Mouse (Mus musculus) kidney, embryonic 15.5 days (tissue): Measurements from ENCODE around the gene Palld. TPM values are rescaled to one million over a fixed set of nuclear protein-coding genes. Genes with fewer than 3 reads are reported as not detected.

Experiments
- ATAC-seq: fragments of 200-750 bp; cut with Nextera tagmentation; replicated peaks from 2 replicates; pipeline ENCODE4 v1.8.0; 2017; ENCODE audit warnings: moderate TSS enrichment; ENCODE audit not compliant: low FRiP score
- H3K27ac ChIP-seq: fragments of 300-500 bp; sonication (generic); 2 replicates; pipeline ENCODE4 v1.5.1; 2015; ENCODE audit warnings: mild to moderate bottlenecking, inconsistent platforms
- H3K27me3 ChIP-seq: fragments of 300-500 bp; sonication (generic); 2 replicates; pipeline ENCODE4 v1.6.1; 2015; ENCODE audit warnings: inconsistent platforms
- H3K36me3 ChIP-seq: fragments of 300-500 bp; sonication (generic); 2 replicates; pipeline ENCODE4 v1.6.1; 2015; ENCODE audit warnings: inconsistent platforms
- H3K4me1 ChIP-seq: fragments of 300-500 bp; sonication (generic); 2 replicates; pipeline ENCODE4 v1.6.1; 2015; ENCODE audit warnings: inconsistent platforms
- H3K4me2 ChIP-seq: fragments of 300-500 bp; sonication (generic); 2 replicates; pipeline ENCODE4 v1.6.1; 2015; ENCODE audit warnings: moderate library complexity, mild to moderate bottlenecking, inconsistent platforms
- H3K4me3 ChIP-seq: fragments of 300-500 bp; sonication (generic); replicated peaks from 2 replicates; pipeline ENCODE4 v1.5.1; 2015; ENCODE audit warnings: mild to moderate bottlenecking, inconsistent platforms
- H3K9ac ChIP-seq: fragments of 300-500 bp; sonication (generic); 2 replicates; pipeline ENCODE4 v1.6.1; 2015; ENCODE audit warnings: mild to moderate bottlenecking, inconsistent platforms
- H3K9me3 ChIP-seq: fragments of 300-500 bp; sonication (generic); replicated peaks from 2 replicates; pipeline ENCODE4 v1.6.1; 2016; ENCODE audit warnings: inconsistent platforms
- WGBS: fragments of 180-500 bp; shearing (Covaris S2); methylation state at CpG from one replicate; pipeline ENCODE4 v1.1.7; 2015; ENCODE audit warnings: mixed read lengths; 5-methylcytosine and 5-hydroxymethylcytosine counted together
- polyA plus RNA-seq: library from polyadenylated mRNA; unstranded; fragments of >200 nt; fragmentation: Nextera tagmentation; extraction: Ambion mirVana; gene quantifications from 2 replicates; pipeline ENCODE4 v1.2.1, GENCODE M21; 2015

Gene Palld
- polyA plus RNA-seq, 1 experiment from 2014 or later: 76.7 TPM

GRCm38 (mm10) chr8:61664162-61664561 is 238.3 kb downstream of the Palld start:
- H3K4me3 ChIP-seq: no peak overlapping the region

GRCm38 (mm10) chr8:61662829-61663228 is 239.7 kb downstream of the Palld start:
- no peak overlapping the region for H3K27ac ChIP-seq
- 80% methylated on average over 4 of the region's 4 CpGs for WGBS
- no peak for ATAC-seq

More at GRCm38 (mm10) chr8:61664162-61664561, 238.3 kb downstream of the Palld start:
- Histone ChIP-seq H3K27me3 (no peaks in the 10 kb centered on the region), H3K4me1 (peaks cover 15% of the 10 kb centered on the region), H3K9ac (no peak overlapping the region), H3K36me3 (no peaks in the 10 kb centered on the region), H3K9me3 (no peaks in the 10 kb centered on the region), H3K27ac (no peak overlapping the region), H3K4me2 (no peak overlapping the region)
- no peak for ATAC-seq
- 89% methylated on average over 6 of the region's 6 CpGs for WGBS

GRCm38 (mm10) chr8:61661611-61662010 is 240.9 kb downstream of the Palld start:
- Histone ChIP-seq H3K4me1 (peaks cover 15% of the 10 kb centered on the region), H3K27me3 (no peaks in the 10 kb centered on the region), H3K27ac (no peak overlapping the region), H3K9me3 (no peaks in the 10 kb centered on the region), H3K9ac (no peak overlapping the region), H3K36me3 (no peaks in the 10 kb centered on the region), H3K4me3 (no peak overlapping the region), H3K4me2 (no peak overlapping the region)
- WGBS: 83% methylated on average over 5 of the region's 5 CpGs
- ATAC-seq: no peak

More at GRCm38 (mm10) chr8:61662829-61663228, 239.7 kb downstream of the Palld start:
- H3K27me3 ChIP-seq: no peaks in the 10 kb centered on the region
- H3K4me3 ChIP-seq: no peak overlapping the region
- no peak overlapping the region for H3K4me2 ChIP-seq
- H3K36me3 ChIP-seq: no peaks in the 10 kb centered on the region
- no peaks in the 10 kb centered on the region for H3K9me3 ChIP-seq
- H3K9ac ChIP-seq: no peak overlapping the region
- H3K4me1 ChIP-seq: peaks cover 15% of the 10 kb centered on the region

- Histone ChIP-seq H3K36me3 (no peaks in the 10 kb centered on the region), H3K9ac (no peak overlapping the region), H3K27ac (no peak overlapping the region), H3K27me3 (no peaks in the 10 kb centered on the region), H3K4me2 (no peak overlapping the region), H3K4me3 (no peak overlapping the region), H3K9me3 (no peaks in the 10 kb centered on the region), H3K4me1 (peaks cover 13% of the 10 kb centered on the region)
- no peak for ATAC-seq
- WGBS: 90% methylated on average over 5 of the region's 5 CpGs
Measured at GRCm38 (mm10) chr8:61660961-61661360, 241.5 kb downstream of the Palld start.

- 71% methylated on average over 6 of the region's 6 CpGs for WGBS
- ATAC-seq: no peak
- H3K4me2 ChIP-seq: no peak overlapping the region
Measured at GRCm38 (mm10) chr8:61651955-61652354, 250.5 kb downstream of the Palld start.

GRCm38 (mm10) chr8:61646195-61646835 is 256.2 kb downstream of the Palld start:
- 48% methylated on average over 8 of the region's 8 CpGs for WGBS
- H3K4me2 ChIP-seq: no peak overlapping the region
- no peak overlapping the region for H3K4me3 ChIP-seq
- H3K9ac ChIP-seq: no peak overlapping the region
- H3K27ac ChIP-seq: 0 out of 2 replicates have a peak overlapping the region, but pooled peaks have one; percentile 5
- no peaks in the 10 kb centered on the region for H3K36me3 ChIP-seq
- H3K9me3 ChIP-seq: no peaks in the 10 kb centered on the region
- H3K4me1 ChIP-seq: peaks cover 9% of the 10 kb centered on the region; the same call in 1 of the 2 replicates
- no peaks in the 10 kb centered on the region for H3K27me3 ChIP-seq
- 0 out of 2 replicates have a peak, but pooled peaks have one; percentile 29 for ATAC-seq

More at GRCm38 (mm10) chr8:61651955-61652354, 250.5 kb downstream of the Palld start:
- Histone ChIP-seq H3K27me3 (no peaks in the 10 kb centered on the region), H3K27ac (no peak overlapping the region), H3K9ac (no peak overlapping the region), H3K36me3 (no peaks in the 10 kb centered on the region), H3K4me3 (no peak overlapping the region), H3K4me1 (no peaks in the 10 kb centered on the region), H3K9me3 (no peaks in the 10 kb centered on the region)

- Histone ChIP-seq H3K9me3 (no peaks in the 10 kb centered on the region), H3K27me3 (no peaks in the 10 kb centered on the region), H3K27ac (no peak overlapping the region), H3K4me3 (no peak overlapping the region), H3K36me3 (no peaks in the 10 kb centered on the region), H3K4me2 (no peak overlapping the region), H3K9ac (no peak overlapping the region), H3K4me1 (peaks cover 9% of the 10 kb centered on the region; the same call in 1 of the 2 replicates)
- WGBS: 78% methylated on average over 6 of the region's 6 CpGs
- 0 out of 2 replicates have a peak, but pooled peaks have one; percentile 43 for ATAC-seq
Measured at GRCm38 (mm10) chr8:61645642-61646041, 256.8 kb downstream of the Palld start.

- no peaks in the 10 kb centered on the region for H3K36me3 ChIP-seq
- H3K4me2 ChIP-seq: no peak overlapping the region
- no peaks in the 10 kb centered on the region for H3K9me3 ChIP-seq
- 67% methylated on average over 3 of the region's 3 CpGs for whole genome bisulfite sequencing
- no peak for ATAC-seq
- no peak overlapping the region for H3K27ac ChIP-seq
- H3K4me1 ChIP-seq: peaks cover 16% of the 10 kb centered on the region
- no peak overlapping the region for H3K4me3 ChIP-seq
- H3K9ac ChIP-seq: no peak overlapping the region
- no peaks in the 10 kb centered on the region for H3K27me3 ChIP-seq
Measured at GRCm38 (mm10) chr8:61643215-61643614, 259.3 kb downstream of the Palld start.

- Histone ChIP-seq H3K36me3 (no peaks in the 10 kb centered on the region), H3K4me1 (peaks cover 16% of the 10 kb centered on the region), H3K4me3 (no peak overlapping the region), H3K9ac (no peak overlapping the region), H3K9me3 (no peaks in the 10 kb centered on the region), H3K27me3 (no peaks in the 10 kb centered on the region), H3K27ac (0 out of 2 replicates have a peak overlapping the region, but pooled peaks have one; percentile 13), H3K4me2 (no peak overlapping the region)
- no peak for ATAC-seq
- WGBS: 63% methylated on average over 4 of the region's 4 CpGs
Measured at GRCm38 (mm10) chr8:61642358-61642847, 260.1 kb downstream of the Palld start.

GRCm38 (mm10) chr8:61639596-61639995 is 262.9 kb downstream of the Palld start:
- H3K27me3 ChIP-seq: no peaks in the 10 kb centered on the region
- peak overlapping the region; percentile 20; the same call in 1 of the 2 replicates for H3K27ac ChIP-seq
- no peaks in the 10 kb centered on the region for H3K36me3 ChIP-seq
- H3K9ac ChIP-seq: no peak overlapping the region
- 45% methylated on average over 2 of the region's 2 CpGs for WGBS
- H3K4me3 ChIP-seq: no peak overlapping the region
- no peaks in the 10 kb centered on the region for H3K9me3 ChIP-seq
- peak; percentile 15; the same call in 1 of the 2 replicates for ATAC-seq
- no peak overlapping the region for H3K4me2 ChIP-seq
- H3K4me1 ChIP-seq: peaks cover 15% of the 10 kb centered on the region

GRCm38 (mm10) chr8:61639008-61639407 is 263.5 kb downstream of the Palld start:
- ATAC-seq: peak; percentile 42
- Histone ChIP-seq H3K36me3 (no peaks in the 10 kb centered on the region), H3K9me3 (no peaks in the 10 kb centered on the region), H3K4me2 (no peak overlapping the region), H3K9ac (no peak overlapping the region), H3K4me1 (peaks cover 15% of the 10 kb centered on the region), H3K4me3 (no peak overlapping the region), H3K27ac (peak overlapping the region; percentile 43; the same call in 1 of the 2 replicates), H3K27me3 (no peaks in the 10 kb centered on the region)
- 36% methylated on average over 3 of the region's 3 CpGs for WGBS

GRCm38 (mm10) chr8:61637736-61638135 is 264.8 kb downstream of the Palld start:
- H3K9me3 ChIP-seq: no peaks in the 10 kb centered on the region
- H3K4me3 ChIP-seq: no peak overlapping the region
- no peaks in the 10 kb centered on the region for H3K36me3 ChIP-seq
- H3K9ac ChIP-seq: no peak overlapping the region
- peaks cover 14% of the 10 kb centered on the region for H3K4me1 ChIP-seq
- no peaks in the 10 kb centered on the region for H3K27me3 ChIP-seq
- no peak overlapping the region for H3K4me2 ChIP-seq
- H3K27ac ChIP-seq: no peak overlapping the region
- WGBS: 78% methylated on average over 4 of the region's 4 CpGs
- ATAC-seq: no peak
